Mouse (Mus musculus): Measurements from ENCODE around the gene 1700022I11Rik.
A peak's percentile ranks its signal among the peaks of the same experiment; 100 is the strongest.

- TF ChIP-seq CTCF (IDR thresholded peaks at IDR 0.05; ENCODE audit: borderline replicate concordance, control insufficient read depth, extremely low read depth, insufficient read depth, low read length, poor library complexity) (no peak), POLR2A (IDR thresholded peaks at IDR 0.05; ENCODE audit: control insufficient read depth, extremely low read depth, insufficient read depth, low read length, poor library complexity) (peak; percentile 43; the same call in 1 of the 2 replicates)
Observed at GRCm38 (mm10) chr4:43010161-43011038, 41.0 kb downstream of the 1700022I11Rik start, which contains the start of gene Fancg.
